Comparison of ENCODE assay signal across 14 mouse cellular contexts in genomic region chr4:148604141-148604540, GRCm38 (mm10). TPM values are rescaled to one million over a fixed set of nuclear protein-coding genes. Genes with fewer than 3 reads are reported as not detected.
A peak's percentile ranks its signal among the peaks of the same experiment; 100 is the strongest.
DNase-seq lines count a peak whose midpoint lies in the region; ATAC-seq and TF ChIP-seq lines count a peak whose summit lies in the region.
"Had no signal": no experiment of that assay in that cellular context is flagged by ENCODE, and none has a peak within 500 bp of the region (broad histone marks: within the 10 kb centered on the region; RNA-seq: fewer than 3 reads in every experiment).

No protein-coding gene starts in this region.

- H3K9me3 ChIP-seq in heart, embryonic 12.5 days (replicated peaks), result 0 out of 2 replicates have a peak, but pooled peaks cover 3% of the 10 kb centered on the region
- no peaks in the 10 kb centered on the region for H3K9me3 ChIP-seq in hindbrain, embryonic 12.5 days (replicated peaks)
- H3K9me3 ChIP-seq: midbrain, embryonic 13.5 days; neural tube, embryonic 15.5 days had no signal

- intact Hi-C loops in heart, postnatal 10 days (cut with DNase I), result no loop called here

- DNase-seq in heart, adult 11 months, result peak; percentile 84
- peak; percentile 66 for DNase-seq in Muller cell, postnatal 12 days (ENCODE audit: inconsistent ontology term)
- peak; percentile 66 to 84 for DNase-seq in frontal cortex, adult 2 months (ENCODE audit: extremely low spot score in 1 of 2, low spot score in 1 of 2)
- no peak for DNase-seq in heart, postnatal 10 days
- DNase-seq in testis, postnatal 10 days (ENCODE audit: low spot score), result no peak

- no peak overlapping the region for H3K4me3 ChIP-seq in heart, embryonic 12.5 days
- no peak overlapping the region for H3K4me3 ChIP-seq in olfactory bulb, adult 2 months (ENCODE audit: insufficient read depth, low read depth, low read length)
- H3K4me3 ChIP-seq in hindbrain, embryonic 12.5 days, result no peak overlapping the region
- H3K4me3 ChIP-seq: midbrain, embryonic 13.5 days; neural tube, embryonic 15.5 days had no signal

- H3K9ac ChIP-seq in heart, embryonic 12.5 days, result no peak overlapping the region; the same call in 1 of the 2 replicates
- H3K9ac ChIP-seq in hindbrain, embryonic 12.5 days, result no peak overlapping the region
- H3K9ac ChIP-seq: midbrain, embryonic 13.5 days; neural tube, embryonic 15.5 days had no signal

- TF ChIP-seq CTCF in olfactory bulb, adult 2 months (IDR thresholded peaks at IDR 0.05; ENCODE audit: insufficient read depth, low read depth, low read length), result no peak

- H3K36me3 ChIP-seq in heart, embryonic 12.5 days, result peaks cover 9% of the 10 kb centered on the region
- H3K36me3 ChIP-seq in hindbrain, embryonic 12.5 days, result peaks cover 7% of the 10 kb centered on the region; the same call in 1 of the 2 replicates

- no peak for TF ChIP-seq POLR2A in olfactory bulb, adult 2 months (IDR thresholded peaks at IDR 0.05; ENCODE audit: insufficient read depth, low read depth, low read length)

- H3K4me2 ChIP-seq in heart, embryonic 12.5 days, result no peak overlapping the region
- H3K4me2 ChIP-seq in hindbrain, embryonic 12.5 days (replicated peaks), result no peak overlapping the region
- H3K4me2 ChIP-seq: midbrain, embryonic 13.5 days; neural tube, embryonic 15.5 days had no signal

- H3K27ac ChIP-seq in heart, embryonic 12.5 days (ENCODE audit: poor library complexity, severe bottlenecking), result no peak overlapping the region
- peak overlapping the region; percentile 67 for H3K27ac ChIP-seq in olfactory bulb, adult 2 months (ENCODE audit: insufficient read depth, low read depth, low read length)
- no peak overlapping the region for H3K27ac ChIP-seq in hindbrain, embryonic 12.5 days
- H3K27ac ChIP-seq: midbrain, embryonic 13.5 days; neural tube, embryonic 15.5 days had no signal

- H3K4me1 ChIP-seq in heart, embryonic 12.5 days (replicated peaks), result peaks cover 11% of the 10 kb centered on the region; the same call in 1 of the 2 replicates
- peaks cover 23% of the 10 kb centered on the region for H3K4me1 ChIP-seq in olfactory bulb, adult 2 months (ENCODE audit: control insufficient read depth, insufficient read depth, low read length)
- no peaks in the 10 kb centered on the region for H3K4me1 ChIP-seq in hindbrain, embryonic 12.5 days
- H3K4me1 ChIP-seq: midbrain, embryonic 13.5 days; neural tube, embryonic 15.5 days had no signal

- no peaks in the 10 kb centered on the region for H3K27me3 ChIP-seq in heart, embryonic 12.5 days (replicated peaks)
- H3K27me3 ChIP-seq in hindbrain, embryonic 12.5 days, result no peaks in the 10 kb centered on the region
- H3K27me3 ChIP-seq: midbrain, embryonic 13.5 days; neural tube, embryonic 15.5 days had no signal

- WGBS in heart, embryonic 12.5 days, result 67% methylated on average over 7 of the region's 7 CpGs
- WGBS in olfactory bulb, adult 2 months, result 52% methylated on average over 7 of the region's 7 CpGs
- WGBS in hindbrain, embryonic 12.5 days, result 73% methylated on average over 7 of the region's 7 CpGs

- no peak for ATAC-seq in heart, embryonic 12.5 days (ENCODE audit: insufficient number of reproducible peaks, low FRiP score)
- ATAC-seq in hindbrain, embryonic 12.5 days (ENCODE audit: low FRiP score), result no peak
- ATAC-seq: intestine, postnatal 0 days had no signal

RNA-seq across cellular contexts. Expression of gene Masp2, which starts 1.8 kb away (rescaled TPM):
- 0.14 and 0.36 TPM in 2 replicates for polyA plus RNA-seq in heart, embryonic 12.5 days (2016; fragmentation: Nextera tagmentation; extraction: Ambion mirVana)
- polyA plus RNA-seq in frontal cortex, adult 2 months (2012; rRNA removed), result 3.5 and 3.6 TPM in 2 replicates
- not detected in 2 replicates for polyA plus RNA-seq in olfactory bulb, adult 2 months (2012; ENCODE audit: insufficient read depth, insufficient read length, low replicate concordance, missing spikeins)
- total RNA-seq in heart, postnatal 10 days (2021), result under 1 TPM; 0.29 to 0.30 TPM
- polyA plus RNA-seq in hindbrain, embryonic 12.5 days (2016; fragmentation: Nextera tagmentation; extraction: Ambion mirVana), result 0.44 and 0.45 TPM in 2 replicates
- polyA plus RNA-seq: embryonic facial prominence, embryonic 11.5 days; intestine, postnatal 0 days; lung, postnatal 0 days had no signal

RNA-seq across cellular contexts. Expression of gene Srm, which starts 12.8 kb away (rescaled TPM):
- 129 and 135 TPM in 2 replicates for polyA plus RNA-seq in heart, embryonic 12.5 days (2016; fragmentation: Nextera tagmentation; extraction: Ambion mirVana)
- polyA plus RNA-seq in frontal cortex, adult 2 months (2012; rRNA removed), result 75.6 and 87.9 TPM in 2 replicates
- polyA plus RNA-seq in olfactory bulb, adult 2 months (2012; ENCODE audit: insufficient read depth, insufficient read length, low replicate concordance, missing spikeins), result not detected in 2 replicates
- total RNA-seq in heart, postnatal 10 days (2021), result 10 to 100 TPM; 25.4 to 26.8 TPM
- polyA plus RNA-seq in hindbrain, embryonic 12.5 days (2016; fragmentation: Nextera tagmentation; extraction: Ambion mirVana), result 143 and 148 TPM in 2 replicates

RNA-seq across cellular contexts. Expression of gene Tardbp, which starts 22.7 kb away (rescaled TPM):
- polyA plus RNA-seq in heart, embryonic 12.5 days (2016; fragmentation: Nextera tagmentation; extraction: Ambion mirVana), result 200 and 211 TPM in 2 replicates
- 286 and 304 TPM in 2 replicates for polyA plus RNA-seq in frontal cortex, adult 2 months (2012; rRNA removed)
- polyA plus RNA-seq in olfactory bulb, adult 2 months (2012; ENCODE audit: insufficient read depth, insufficient read length, low replicate concordance, missing spikeins), result 433 and 939 TPM in 2 replicates
- total RNA-seq in heart, postnatal 10 days (2021), result 100 to 1,000 TPM; 148 to 181 TPM
- polyA plus RNA-seq in hindbrain, embryonic 12.5 days (2016; fragmentation: Nextera tagmentation; extraction: Ambion mirVana), result 333 and 353 TPM in 2 replicates

RNA-seq across cellular contexts. Expression of gene Gm572, which starts 39.0 kb away (rescaled TPM):
- polyA plus RNA-seq in heart, embryonic 12.5 days (2016; fragmentation: Nextera tagmentation; extraction: Ambion mirVana), result 0.11 and 0.18 TPM in 2 replicates
- polyA plus RNA-seq in frontal cortex, adult 2 months (2012; rRNA removed), result not detected in 2 replicates
- polyA plus RNA-seq in olfactory bulb, adult 2 months (2012; ENCODE audit: insufficient read depth, insufficient read length, low replicate concordance, missing spikeins), result not detected in 2 replicates
- total RNA-seq in heart, postnatal 10 days (2021), result 1 to 10 TPM; 4.5 to 5.0 TPM
- not detected in 2 replicates for polyA plus RNA-seq in hindbrain, embryonic 12.5 days (2016; fragmentation: Nextera tagmentation; extraction: Ambion mirVana)
- total RNA-seq: layer of hippocampus, postnatal 14 days had no signal
- polyA plus RNA-seq: embryonic facial prominence, embryonic 11.5 days; intestine, postnatal 0 days; lung, postnatal 0 days; midbrain, embryonic 13.5 days; neural tube, embryonic 15.5 days had no signal

RNA-seq across cellular contexts. Expression of gene Exosc10, which starts 45.9 kb away (rescaled TPM):
- polyA plus RNA-seq in heart, embryonic 12.5 days (2016; fragmentation: Nextera tagmentation; extraction: Ambion mirVana), result 71.3 TPM in 2 replicates
- 44.8 and 45.4 TPM in 2 replicates for polyA plus RNA-seq in frontal cortex, adult 2 months (2012; rRNA removed)
- not detected in 2 replicates for polyA plus RNA-seq in olfactory bulb, adult 2 months (2012; ENCODE audit: insufficient read depth, insufficient read length, low replicate concordance, missing spikeins)
- 10 to 100 TPM; 55.4 to 56.0 TPM for total RNA-seq in heart, postnatal 10 days (2021)
- 92.3 and 97.6 TPM in 2 replicates for polyA plus RNA-seq in hindbrain, embryonic 12.5 days (2016; fragmentation: Nextera tagmentation; extraction: Ambion mirVana)

Comparison
In these comparisons a context has a peak if more than half of its experiments do, and no peak if none do; other contexts are left out.
1. DNase-seq: peak in heart, adult 11 months (single experiment), Muller cell, postnatal 12 days (single experiment) and frontal cortex, adult 2 months (2 of 2); none in heart, postnatal 10 days (0 of 2) and testis, postnatal 10 days (single experiment).
2. RNA of gene Srm, which starts 12.8 kb away (polyA plus RNA-seq): 143 to 148 TPM in hindbrain, embryonic 12.5 days, 129 to 135 TPM in heart, embryonic 12.5 days and 75.6 to 87.9 TPM in frontal cortex, adult 2 months; not detected in olfactory bulb, adult 2 months; every median in the first group is over 10 times any median in the second.